ENCODE assay signal across 10 mouse cellular contexts in genomic region chr7:142579069-142579468, GRCm38 (mm10). TPM values are rescaled to one million over a fixed set of nuclear protein-coding genes. Genes with fewer than 3 reads are reported as not detected.
DNase-seq lines count a peak whose midpoint lies in the region; ATAC-seq and TF ChIP-seq lines count a peak whose summit lies in the region.
"Had no signal": no experiment of that assay in that cellular context is flagged by ENCODE, and none has a peak within 500 bp of the region (broad histone marks: within the 10 kb centered on the region; RNA-seq: fewer than 3 reads in every experiment).

No protein-coding gene starts in this region.

- DNase-seq in heart, postnatal 36 days: no peak
- no peak for DNase-seq in lung, embryonic 14.5 days
- DNase-seq in lung, postnatal 10 days: no peak
- no peak for DNase-seq in intestine, embryonic 14.5 days (ENCODE audit: low spot score)
- no peak for DNase-seq in neural tube, embryonic 10.5 days (ENCODE audit: extremely low spot score, low spot score)
- DNase-seq in right cerebral cortex, postnatal 14 days: no peak
- DNase-seq: kidney, postnatal 14 days had no signal

- peak; percentile 59 for TF ChIP-seq CTCF in lung, embryonic 14.5 days (IDR thresholded peaks at IDR 0.05; ENCODE audit: low read depth)

- no peaks in the 10 kb centered on the region for H3K27me3 ChIP-seq in heart, embryonic 12.5 days (replicated peaks)
- H3K27me3 ChIP-seq in lung, embryonic 14.5 days (ENCODE audit: insufficient read depth, low read length): no peaks in the 10 kb centered on the region
- H3K27me3 ChIP-seq in intestine, embryonic 14.5 days (replicated peaks; ENCODE audit: control insufficient read depth, insufficient read depth, low read length): no peaks in the 10 kb centered on the region
- no peaks in the 10 kb centered on the region for H3K27me3 ChIP-seq in stomach, embryonic 14.5 days (ENCODE audit: control insufficient read depth, insufficient read depth, low read length)
- H3K27me3 ChIP-seq: neural tube, embryonic 12.5 days had no signal

- peaks cover 19% of the 10 kb centered on the region for H3K9me3 ChIP-seq in heart, embryonic 12.5 days (replicated peaks)
- peaks cover 7% of the 10 kb centered on the region; the same call in 1 of the 2 replicates for H3K9me3 ChIP-seq in lung, embryonic 14.5 days (ENCODE audit: low read depth, low read length)
- peaks cover 21% of the 10 kb centered on the region for H3K9me3 ChIP-seq in intestine, embryonic 14.5 days (ENCODE audit: control insufficient read depth, low read length)
- peaks cover 9% of the 10 kb centered on the region; the same call in 1 of the 2 replicates for H3K9me3 ChIP-seq in stomach, embryonic 14.5 days (ENCODE audit: control insufficient read depth, low read depth, low read length)

- no peak for ATAC-seq in heart, embryonic 12.5 days (ENCODE audit: insufficient number of reproducible peaks, low FRiP score)
- ATAC-seq in lung, embryonic 14.5 days (ENCODE audit: insufficient read depth): no peak
- ATAC-seq in intestine, embryonic 14.5 days (replicated peaks; ENCODE audit: low FRiP score, low TSS enrichment, low read depth): no peak
- no peak for ATAC-seq in stomach, embryonic 14.5 days (ENCODE audit: insufficient number of reproducible peaks, insufficient read depth, low FRiP score, low read depth)

- H3K4me1 ChIP-seq in heart, embryonic 12.5 days (replicated peaks): peaks cover 34% of the 10 kb centered on the region
- peaks cover 13% of the 10 kb centered on the region for H3K4me1 ChIP-seq in lung, embryonic 14.5 days (ENCODE audit: insufficient read depth)
- peaks cover 21% of the 10 kb centered on the region for H3K4me1 ChIP-seq in intestine, embryonic 14.5 days (replicated peaks; ENCODE audit: control insufficient read depth, insufficient read depth, low read length)
- peaks cover 20% of the 10 kb centered on the region for H3K4me1 ChIP-seq in stomach, embryonic 14.5 days (ENCODE audit: control insufficient read depth, insufficient read depth, low read length)

- WGBS in heart, embryonic 12.5 days: 59% methylated on average over 5 of the region's 5 CpGs
- 51% methylated on average over 5 of the region's 5 CpGs for WGBS in lung, embryonic 14.5 days
- WGBS in intestine, embryonic 14.5 days: 58% methylated on average over 5 of the region's 5 CpGs
- WGBS in stomach, embryonic 14.5 days: 56% methylated on average over 5 of the region's 5 CpGs

- peak overlapping the region; percentile 67; the same call in 1 of the 2 replicates for H3K4me2 ChIP-seq in heart, embryonic 12.5 days
- no peak overlapping the region for H3K4me2 ChIP-seq in lung, embryonic 14.5 days
- H3K4me2 ChIP-seq in intestine, embryonic 14.5 days (ENCODE audit: low read length): no peak overlapping the region
- no peak overlapping the region for H3K4me2 ChIP-seq in stomach, embryonic 14.5 days (replicated peaks; ENCODE audit: low read depth, low read length)

- intact Hi-C loops in heart, postnatal 36 days (cut with DNase I): no loop called here

- 0 out of 2 replicates have a peak, but pooled peaks cover 7% of the 10 kb centered on the region for H3K36me3 ChIP-seq in heart, embryonic 12.5 days
- peaks cover 6% of the 10 kb centered on the region for H3K36me3 ChIP-seq in lung, embryonic 14.5 days (ENCODE audit: insufficient read depth)
- H3K36me3 ChIP-seq in intestine, embryonic 14.5 days (ENCODE audit: control insufficient read depth, insufficient read depth, low read length): peaks cover 7% of the 10 kb centered on the region; the same call in 1 of the 2 replicates
- H3K36me3 ChIP-seq in stomach, embryonic 14.5 days (ENCODE audit: control insufficient read depth, insufficient read depth, low read length): 0 out of 2 replicates have a peak, but pooled peaks cover 10% of the 10 kb centered on the region
- H3K36me3 ChIP-seq: neural tube, embryonic 12.5 days had no signal

- no peak overlapping the region for H3K9ac ChIP-seq in heart, embryonic 12.5 days
- no peak overlapping the region for H3K9ac ChIP-seq in lung, embryonic 14.5 days
- no peak overlapping the region for H3K9ac ChIP-seq in intestine, embryonic 14.5 days (ENCODE audit: low read length)
- no peak overlapping the region for H3K9ac ChIP-seq in stomach, embryonic 14.5 days (replicated peaks; ENCODE audit: low read depth, low read length)
- H3K9ac ChIP-seq: neural tube, embryonic 12.5 days had no signal

- H3K27ac ChIP-seq in heart, embryonic 12.5 days (ENCODE audit: poor library complexity, severe bottlenecking): peak overlapping the region; percentile 98
- peak overlapping the region; percentile 87 for H3K27ac ChIP-seq in lung, embryonic 14.5 days (ENCODE audit: low read depth)
- peak overlapping the region; percentile 81; the same call in 1 of the 2 replicates for H3K27ac ChIP-seq in intestine, embryonic 14.5 days (ENCODE audit: low read depth)
- peak overlapping the region; percentile 89; the same call in 1 of the 2 replicates for H3K27ac ChIP-seq in stomach, embryonic 14.5 days (ENCODE audit: low read length)
- H3K27ac ChIP-seq: neural tube, embryonic 12.5 days had no signal

- H3K4me3 ChIP-seq in heart, embryonic 12.5 days: no peak overlapping the region
- no peak overlapping the region for H3K4me3 ChIP-seq in lung, embryonic 14.5 days (ENCODE audit: low read depth, low read length)
- no peak overlapping the region for H3K4me3 ChIP-seq in intestine, embryonic 14.5 days (ENCODE audit: low read depth, low read length)
- H3K4me3 ChIP-seq in stomach, embryonic 14.5 days (ENCODE audit: low read depth, low read length): no peak overlapping the region
- H3K4me3 ChIP-seq: neural tube, embryonic 12.5 days had no signal

RNA-seq across cellular contexts. Expression of gene Mrpl23, which starts 46.6 kb away (rescaled TPM):
- polyA plus RNA-seq in heart, embryonic 12.5 days (2016; fragmentation: Nextera tagmentation; extraction: Ambion mirVana): 12.0 and 15.2 TPM in 2 replicates
- 10 to 100 TPM; 12.8 to 13.1 TPM for total RNA-seq in heart, postnatal 36 days (2021)
- 20.3 and 31.0 TPM in 2 replicates for polyA plus RNA-seq in lung, embryonic 14.5 days (2014; fragmentation: Nextera tagmentation; extraction: Ambion mirVana)
- 36.1 and 45.8 TPM in 2 replicates for polyA plus RNA-seq in intestine, embryonic 14.5 days (2014; fragmentation: Nextera tagmentation; extraction: Ambion mirVana)
- polyA plus RNA-seq in stomach, embryonic 14.5 days (2014; fragmentation: Nextera tagmentation; extraction: Ambion mirVana): 32.6 and 35.6 TPM in 2 replicates
